Mouse (Mus musculus) brain, embryonic 14.5 days (tissue): ENCODE results near the gene Bbs2.

ENCODE experiments used
- CTCF ChIP-seq: fragments of 200-500 bp; IDR thresholded peaks from 2 replicates; pipeline ENCODE4 v1.5.1; 2012; ENCODE audit warnings: inconsistent platforms, mild to moderate bottlenecking, moderate library complexity, borderline replicate concordance; ENCODE audit not compliant: insufficient read depth, insufficient read length; ENCODE audit errors: extremely low read depth
- POLR2A ChIP-seq: fragments of 200-500 bp; IDR thresholded peaks from 2 replicates; pipeline ENCODE4 v1.6.1; 2012; ENCODE audit warnings: mild to moderate bottlenecking, inconsistent platforms, borderline replicate concordance; ENCODE audit not compliant: poor library complexity, insufficient read depth, insufficient read length, severe bottlenecking; ENCODE audit errors: extremely low read depth

- TF ChIP-seq CTCF (no peak), POLR2A (no peak)
These were observed 36.8 kb upstream of the Bbs2 start for GRCm38 (mm10) chr8:94135556-94135955.
